Mouse (Mus musculus) liver, adult 2 months (tissue): ENCODE measurements around the gene Unc13a. TPM values are rescaled to one million over a fixed set of nuclear protein-coding genes. Genes with fewer than 3 reads are reported as not detected.

ENCODE experiments used
- DNase-seq: peaks from one replicate; pipeline ENCODE4 v3.0.0-alpha.2; 2011; ENCODE audit warnings: low read depth, low spot score; ENCODE audit errors: extremely low read depth
- H3K27ac ChIP-seq: fragments of 200-500 bp; replicated peaks from 2 replicates; pipeline ENCODE4 v1.5.1; 2012; ENCODE audit warnings: low read depth, mild to moderate bottlenecking, control low read depth, inconsistent platforms, low read length; ENCODE audit not compliant: insufficient read depth
- H3K27me3 ChIP-seq: fragments of 200-500 bp; 2 replicates; pipeline ENCODE4 v1.6.1; 2012; ENCODE audit warnings: mild to moderate bottlenecking, moderate library complexity, low read length, inconsistent platforms; ENCODE audit not compliant: control insufficient read depth, insufficient read depth
- H3K36me3 ChIP-seq: fragments of 200-500 bp; 2 replicates; pipeline ENCODE4 v1.6.1; 2012; ENCODE audit warnings: low read length, inconsistent platforms; ENCODE audit not compliant: control insufficient read depth, insufficient read depth
- H3K4me1 ChIP-seq: fragments of 200-500 bp; 2 replicates; pipeline ENCODE4 v1.6.1; 2011; ENCODE audit warnings: low read length; ENCODE audit not compliant: control insufficient read depth, insufficient read depth
- H3K4me3 ChIP-seq: fragments of 200-500 bp; 2 replicates; pipeline ENCODE4 v1.5.1; 2011; ENCODE audit warnings: low read depth, mild to moderate bottlenecking, control low read depth, low read length, moderate library complexity; ENCODE audit not compliant: insufficient read depth
- H3K79me2 ChIP-seq: fragments of 200-500 bp; 2 replicates; pipeline ENCODE4 v1.6.1; 2012; ENCODE audit warnings: inconsistent platforms, mild to moderate bottlenecking, low read length, moderate library complexity; ENCODE audit not compliant: control insufficient read depth, insufficient read depth
- H3K9ac ChIP-seq: fragments of 200-500 bp; 2 replicates; pipeline ENCODE4 v1.6.1; 2012; ENCODE audit warnings: low read depth, mild to moderate bottlenecking, control low read depth, inconsistent platforms, low read length
- CTCF ChIP-seq: fragments of 200-500 bp; IDR thresholded peaks from 2 replicates; pipeline ENCODE4 v1.5.1; 2011; ENCODE audit warnings: low read depth, low read length, control low read depth
- POLR2A ChIP-seq: fragments of 200-500 bp; IDR thresholded peaks from 2 replicates; pipeline ENCODE4 v1.6.1; 2011; ENCODE audit warnings: low read length, control low read depth; ENCODE audit not compliant: insufficient read depth; ENCODE audit errors: extremely low read depth
- WGBS: fragments of 180-500 bp; shearing (Covaris S2); methylation state at CpG from one replicate; pipeline ENCODE4 v1.1.7; 2018; 5-methylcytosine and 5-hydroxymethylcytosine counted together
- polyA plus RNA-seq: library from polyadenylated mRNA; depleted of rRNA; stranded (reverse); fragments of >200 nt; gene quantifications from 2 replicates; pipeline ENCODE4 v1.2.3, GENCODE M21; 2012
- total RNA-seq: library from RNA; depleted of rRNA; stranded (reverse); fragments of >200 nt; gene quantifications from 2 replicates; pipeline ENCODE4 v1.2.3, GENCODE M21; 2014

Unc13a gene
- total and polyA plus RNA-seq, 2 experiments = 0.09 to 0.15 TPM

DNA sequence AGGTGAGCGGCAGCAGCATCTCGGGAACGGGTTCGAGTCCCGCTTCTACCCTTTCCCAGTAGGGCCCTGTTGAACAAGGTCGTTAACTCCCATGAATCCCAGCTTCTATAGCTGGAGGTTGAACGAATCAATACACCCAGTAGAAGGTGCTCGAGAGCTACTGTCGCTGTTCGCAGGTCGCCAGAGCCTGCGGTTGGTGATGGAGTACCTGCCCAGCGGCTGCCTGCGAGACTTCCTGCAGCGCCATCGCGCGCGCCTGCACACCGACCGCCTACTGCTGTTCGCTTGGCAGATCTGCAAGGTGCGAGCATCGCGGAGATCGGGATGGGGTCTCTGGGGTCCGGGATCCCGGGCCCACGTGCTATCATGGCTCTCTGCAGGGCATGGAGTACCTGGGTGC is 14.0 kb upstream of the Unc13a start:
- Histone ChIP-seq H3K4me3 (no peak overlapping the region), H3K27ac (no peak overlapping the region), H3K79me2 (no peaks in the 10 kb centered on the region), H3K9ac (no peak overlapping the region), H3K4me1 (no peaks in the 10 kb centered on the region), H3K27me3 (peaks cover 14% of the 10 kb centered on the region), H3K36me3 (no peaks in the 10 kb centered on the region)
- no peak for DNase-seq
- WGBS = 41% methylated on average over 29 of the region's 29 CpGs
- no peak for TF ChIP-seq CTCF
- no peak for TF ChIP-seq POLR2A

DNA sequence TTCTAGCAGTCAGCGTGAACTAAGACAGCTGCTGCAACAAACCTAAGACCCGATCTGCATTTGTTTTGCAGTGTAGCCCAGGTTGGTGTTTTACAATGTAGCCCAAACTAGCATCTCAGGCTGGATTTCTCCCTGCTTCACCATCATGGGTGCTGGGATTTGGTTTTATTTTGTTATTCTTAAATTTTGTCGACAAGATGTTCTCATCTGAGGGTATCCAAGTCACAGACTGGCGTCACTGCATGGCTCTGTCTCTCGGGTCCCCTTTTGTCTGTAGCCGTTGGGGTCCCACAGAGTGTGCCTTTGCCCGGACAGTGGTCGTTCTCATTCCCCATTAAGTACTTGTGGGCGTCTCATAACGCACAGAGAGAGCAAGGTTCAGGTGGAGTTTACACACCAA is 13.1 kb upstream of the Unc13a start:
- Histone ChIP-seq H3K27ac (no peak overlapping the region), H3K4me1 (no peaks in the 10 kb centered on the region), H3K27me3 (peaks cover 9% of the 10 kb centered on the region), H3K4me3 (no peak overlapping the region), H3K36me3 (no peaks in the 10 kb centered on the region), H3K79me2 (no peaks in the 10 kb centered on the region), H3K9ac (no peak overlapping the region)
- no peak for TF ChIP-seq POLR2A
- TF ChIP-seq CTCF = no peak
- no peak for DNase-seq
- 57% methylated on average over 10 of the region's 10 CpGs for WGBS

DNA sequence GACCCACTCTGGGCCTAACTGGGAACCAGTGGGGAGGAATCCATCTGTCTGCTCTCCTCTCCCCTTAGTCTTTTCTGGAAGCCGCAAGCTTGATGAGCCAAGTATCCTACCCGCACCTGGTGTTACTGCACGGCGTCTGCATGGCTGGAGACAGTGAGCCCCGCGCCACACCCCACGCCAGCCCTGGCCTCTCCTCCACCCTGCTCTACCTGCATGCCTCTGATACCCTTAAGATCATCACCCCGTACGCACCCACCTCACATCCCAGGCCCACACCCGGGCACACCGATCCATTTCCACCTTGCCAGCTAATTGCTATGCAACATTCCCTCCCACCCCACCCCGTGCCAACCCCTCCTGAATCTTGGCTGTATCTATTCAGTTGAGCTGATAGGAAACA is 11.3 kb upstream of the Unc13a start:
- no peak overlapping the region for H3K9ac ChIP-seq
- peaks cover 3% of the 10 kb centered on the region; the same call in 1 of the 2 replicates for H3K4me1 ChIP-seq
- H3K4me3 ChIP-seq = no peak overlapping the region
- no peak overlapping the region for H3K27ac ChIP-seq
- WGBS = 90% methylated on average over 12 of the region's 12 CpGs
- H3K36me3 ChIP-seq = no peaks in the 10 kb centered on the region
- no peak for DNase-seq
- peaks cover 5% of the 10 kb centered on the region; the same call in 1 of the 2 replicates for H3K27me3 ChIP-seq
- no peak for TF ChIP-seq CTCF
- no peak for TF ChIP-seq POLR2A
- H3K79me2 ChIP-seq = no peaks in the 10 kb centered on the region

DNA sequence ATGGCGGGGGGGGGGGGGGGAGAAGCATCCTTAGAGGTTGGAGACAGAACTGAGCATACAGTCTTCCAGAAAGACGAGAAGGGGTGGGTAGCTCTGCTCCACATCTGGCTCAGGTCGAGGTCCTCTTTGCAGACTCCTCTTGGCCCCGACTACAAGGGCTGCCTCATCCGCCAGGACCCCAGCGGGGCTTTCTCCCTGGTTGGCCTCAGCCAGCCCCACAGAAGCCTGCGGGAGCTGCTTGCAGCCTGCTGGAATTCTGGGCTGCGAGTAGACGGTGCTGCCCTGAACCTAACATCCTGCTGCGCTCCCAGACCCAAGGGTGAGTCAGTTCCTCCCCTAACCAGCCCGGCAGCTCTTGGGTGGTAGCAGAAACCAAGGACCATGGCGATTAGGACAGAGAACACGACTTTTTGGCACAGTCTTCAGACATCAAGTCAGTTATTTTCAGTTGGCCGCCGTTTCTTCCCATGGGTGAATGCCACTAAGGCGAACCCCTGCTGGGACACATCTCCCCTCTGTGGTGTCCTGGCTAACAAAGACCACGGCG is 9.9 kb upstream of the Unc13a start:
- Histone ChIP-seq H3K4me3 (no peak overlapping the region), H3K79me2 (no peaks in the 10 kb centered on the region), H3K9ac (no peak overlapping the region), H3K27ac (no peak overlapping the region), H3K4me1 (peaks cover 3% of the 10 kb centered on the region; the same call in 1 of the 2 replicates), H3K36me3 (no peaks in the 10 kb centered on the region), H3K27me3 (peaks cover 5% of the 10 kb centered on the region; the same call in 1 of the 2 replicates)
- WGBS = 60% methylated on average over 18 of the region's 18 CpGs
- no peak for TF ChIP-seq POLR2A
- no peak for TF ChIP-seq CTCF
- DNase-seq = no peak

DNA sequence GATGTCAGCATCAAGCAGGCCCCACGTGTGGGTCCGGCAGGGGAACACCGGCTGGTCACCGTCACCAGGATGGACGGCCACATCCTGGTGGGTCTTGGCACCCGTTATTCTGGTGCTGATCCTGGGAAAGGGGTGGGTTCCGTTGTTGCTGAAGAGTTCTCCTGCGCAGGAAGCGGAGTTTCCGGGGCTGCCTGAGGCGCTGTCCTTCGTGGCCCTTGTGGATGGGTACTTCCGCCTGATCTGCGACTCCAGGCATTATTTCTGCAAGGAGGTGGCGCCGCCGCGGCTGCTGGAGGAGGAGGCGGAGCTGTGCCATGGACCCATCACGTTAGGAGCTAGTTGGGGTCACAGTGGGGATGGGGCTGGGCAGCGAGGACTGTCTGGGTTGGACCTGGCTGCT is 8.9 kb upstream of the Unc13a start:
- H3K27ac ChIP-seq = 0 out of 2 replicates have a peak overlapping the region, but pooled peaks have one; percentile 8

DNA sequence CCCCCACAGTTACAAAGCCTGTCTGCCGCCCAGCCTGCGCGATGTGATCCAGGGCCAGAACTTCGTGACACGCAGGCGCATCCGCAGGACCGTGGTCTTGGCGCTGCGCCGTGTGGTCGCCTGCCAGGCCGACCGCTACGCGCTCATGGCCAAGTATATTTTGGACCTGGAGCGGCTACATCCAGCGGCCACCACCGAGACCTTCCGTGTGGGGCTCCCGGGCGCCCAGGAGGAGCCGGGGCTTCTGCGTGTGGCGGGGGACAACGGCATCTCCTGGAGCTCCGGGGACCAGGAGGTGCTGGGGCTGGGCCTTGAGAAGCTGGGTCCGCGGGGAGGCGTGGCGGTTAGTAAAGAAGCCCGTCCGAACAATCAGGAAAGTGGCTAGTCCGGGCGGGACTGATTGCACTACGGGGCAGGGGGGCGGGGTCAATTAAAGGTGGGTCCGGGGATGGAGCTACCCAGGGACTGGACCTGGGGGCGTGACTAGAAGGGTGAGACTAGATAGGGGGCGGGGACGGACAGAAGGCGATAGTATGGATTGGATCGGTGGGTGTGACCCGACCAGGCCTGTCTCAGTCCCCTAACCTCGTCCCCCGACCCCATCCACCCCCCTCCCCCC is 8.1 kb upstream of the Unc13a start:
- Histone ChIP-seq H3K27me3 (no peaks in the 10 kb centered on the region), H3K4me1 (peaks cover 8% of the 10 kb centered on the region; the same call in 1 of the 2 replicates), H3K4me3 (no peak overlapping the region; the same call in 1 of the 2 replicates), H3K9ac (no peak overlapping the region), H3K79me2 (no peaks in the 10 kb centered on the region), H3K36me3 (no peaks in the 10 kb centered on the region), H3K27ac (no peak overlapping the region)
- TF ChIP-seq CTCF (no peak), POLR2A (no peak)
- 28% methylated on average over 46 of the region's 46 CpGs for WGBS
- DNase-seq = no peak

More for the DNA sequence above, 8.9 kb upstream of the Unc13a start:
- Histone ChIP-seq H3K36me3 (no peaks in the 10 kb centered on the region), H3K79me2 (no peaks in the 10 kb centered on the region), H3K4me1 (peaks cover 7% of the 10 kb centered on the region; the same call in 1 of the 2 replicates), H3K9ac (no peak overlapping the region), H3K27me3 (0 out of 2 replicates have a peak, but pooled peaks cover under 1% of the 10 kb centered on the region), H3K4me3 (no peak overlapping the region)
- TF ChIP-seq POLR2A = no peak
- no peak for TF ChIP-seq CTCF
- DNase-seq = no peak
- 80% methylated on average over 21 of the region's 21 CpGs for WGBS
